Mouse (Mus musculus): ENCODE measurements at regions not wholly inside any gene's neighbourhood (a gene's known extent, or its start where the extent isn't known, plus 50 kb on each side); places are given as distances from the start of the nearest gene placed in this dataset.

DNA sequence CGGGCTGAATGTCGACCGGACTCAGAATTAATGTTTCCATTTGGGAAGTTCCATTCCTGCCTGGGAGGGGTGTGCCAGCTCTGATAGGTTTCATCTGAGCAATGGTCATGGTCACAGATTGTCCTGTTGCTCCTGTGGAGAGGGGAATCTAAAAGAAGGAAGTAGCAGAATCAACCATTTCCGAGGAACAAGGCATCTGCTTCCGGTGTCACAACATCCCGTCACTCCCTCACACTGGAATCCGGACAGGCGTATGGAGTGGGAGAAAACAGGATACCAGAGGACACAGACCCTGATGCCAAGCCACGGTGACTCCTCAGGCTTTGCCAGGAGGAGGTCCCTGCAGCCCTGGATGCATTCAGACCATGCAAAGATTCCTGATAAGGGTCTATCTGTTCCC is 168.0 kb downstream of the Maf start:
- Histone ChIP-seq H3K27me3 (replicated peaks) (no peaks in the 10 kb centered on the region), H3K36me3 (replicated peaks) (no peaks in the 10 kb centered on the region), H3K9me3 (no peaks in the 10 kb centered on the region), H3K27ac (no peak overlapping the region), H3K4me1 (peaks cover 8% of the 10 kb centered on the region; the same call in 1 of the 2 replicates), H3K4me2 (no peak overlapping the region), H3K4me3 (no peak overlapping the region), H3K9ac (no peak overlapping the region)
- ATAC-seq (replicated peaks) = no peak
- 77% methylated on average over 9 of the region's 9 CpGs for WGBS

DNA sequence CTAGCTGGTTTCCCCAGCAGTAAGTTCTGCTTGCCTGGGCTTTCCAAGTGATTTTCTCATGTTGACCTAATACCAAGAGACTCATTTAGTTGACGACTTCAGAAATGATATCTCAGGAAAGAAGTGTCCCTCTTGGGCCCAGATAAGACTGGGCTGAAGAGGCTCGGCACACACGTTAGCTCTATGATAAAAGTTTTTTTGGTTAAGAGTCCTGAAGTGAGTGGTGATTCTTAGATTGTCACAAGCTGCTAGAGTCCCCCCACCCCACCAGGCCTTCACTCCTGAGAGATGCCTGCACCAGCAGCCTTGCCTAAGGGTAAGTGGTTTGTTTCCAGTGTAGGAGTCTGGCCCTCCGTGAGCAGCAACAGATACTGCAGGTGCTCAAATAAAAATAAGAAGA is 169.4 kb downstream of the Maf start:
- no peaks in the 10 kb centered on the region for H3K27me3 ChIP-seq (replicated peaks)
- no peak overlapping the region for H3K4me3 ChIP-seq
- peaks cover 8% of the 10 kb centered on the region; the same call in 1 of the 2 replicates for H3K4me1 ChIP-seq
- H3K36me3 ChIP-seq (replicated peaks) = no peaks in the 10 kb centered on the region
- H3K4me2 ChIP-seq = no peak overlapping the region
- no peak overlapping the region for H3K27ac ChIP-seq
- H3K9me3 ChIP-seq = no peaks in the 10 kb centered on the region
- no peak for ATAC-seq (replicated peaks)
- H3K9ac ChIP-seq = no peak overlapping the region
- 81% methylated on average over 4 of the region's 4 CpGs for WGBS

DNA sequence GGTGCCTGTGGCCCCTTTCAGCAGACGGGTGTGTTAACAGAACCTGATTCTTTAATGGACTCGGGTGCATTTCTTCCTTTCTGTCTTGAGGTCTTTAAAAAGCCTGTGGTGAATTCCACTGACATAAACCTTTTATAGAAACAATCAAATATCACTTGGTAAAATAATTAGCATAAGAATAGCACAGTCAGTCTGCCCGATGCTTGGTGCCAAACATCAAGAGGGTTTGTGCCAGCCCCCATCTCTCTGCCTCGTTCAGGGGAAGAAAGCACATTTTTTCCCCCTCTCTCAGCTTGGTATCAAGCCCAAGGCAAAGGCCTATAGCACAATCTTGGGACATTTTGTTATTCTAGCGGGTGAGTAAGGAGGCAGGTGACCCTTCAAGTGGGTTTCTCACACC is 169.8 kb downstream of the Maf start:
- H3K4me1 ChIP-seq = peaks cover 8% of the 10 kb centered on the region; the same call in 1 of the 2 replicates
- no peak overlapping the region for H3K4me2 ChIP-seq
- H3K9ac ChIP-seq = no peak overlapping the region
- H3K9me3 ChIP-seq = no peaks in the 10 kb centered on the region
- 24% methylated on average over 5 of the region's 5 CpGs for WGBS
- no peak overlapping the region for H3K27ac ChIP-seq
- no peak for ATAC-seq (replicated peaks)
- H3K27me3 ChIP-seq (replicated peaks) = no peaks in the 10 kb centered on the region
- no peaks in the 10 kb centered on the region for H3K36me3 ChIP-seq (replicated peaks)
- H3K4me3 ChIP-seq = no peak overlapping the region

DNA sequence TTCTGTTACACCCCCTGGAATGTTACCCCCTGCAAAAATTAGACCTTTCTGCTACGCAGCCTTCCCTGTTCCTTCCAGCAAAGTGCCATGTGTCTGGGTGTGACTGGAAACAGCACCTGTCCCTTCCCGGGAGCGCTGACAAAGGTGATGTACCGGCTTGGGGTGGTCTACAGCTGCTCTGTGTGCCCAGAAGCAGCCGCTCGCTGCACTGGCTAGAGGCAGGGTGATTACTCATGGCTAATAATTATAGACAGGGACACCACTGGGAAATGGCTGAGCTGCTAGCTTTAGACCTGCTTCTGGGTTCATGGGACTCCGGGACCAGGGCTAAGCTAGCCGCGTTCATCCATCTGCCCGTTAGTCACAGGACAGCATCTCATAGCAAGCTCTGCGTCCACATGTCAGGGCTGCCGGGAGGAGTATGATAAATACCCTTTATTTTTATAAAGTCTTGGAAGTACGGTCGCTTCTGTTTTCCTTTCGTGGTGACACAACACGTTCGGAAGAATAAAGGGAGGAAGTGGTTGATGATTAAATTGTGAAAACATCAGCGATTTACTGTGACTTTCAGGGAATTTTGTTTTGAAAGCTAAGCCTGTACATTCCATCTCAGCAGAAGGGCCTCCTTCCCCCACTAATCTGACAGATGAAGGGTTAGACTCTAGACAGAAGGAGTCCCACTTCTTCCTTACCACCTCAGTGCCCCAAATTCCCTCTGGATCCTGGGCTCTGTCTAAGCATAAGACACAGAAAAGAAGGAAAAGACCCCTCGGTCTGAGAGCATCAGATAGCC is 170.8 kb downstream of the Maf start:
- Histone ChIP-seq H3K9me3 (no peaks in the 10 kb centered on the region), H3K4me2 (no peak overlapping the region), H3K9ac (no peak overlapping the region), H3K27ac (no peak overlapping the region), H3K36me3 (replicated peaks) (no peaks in the 10 kb centered on the region), H3K4me3 (no peak overlapping the region), H3K27me3 (replicated peaks) (no peaks in the 10 kb centered on the region), H3K4me1 (peaks cover 8% of the 10 kb centered on the region; the same call in 1 of the 2 replicates)
- 58% methylated on average over 19 of the region's 19 CpGs for WGBS
- no peak for ATAC-seq (replicated peaks)

DNA sequence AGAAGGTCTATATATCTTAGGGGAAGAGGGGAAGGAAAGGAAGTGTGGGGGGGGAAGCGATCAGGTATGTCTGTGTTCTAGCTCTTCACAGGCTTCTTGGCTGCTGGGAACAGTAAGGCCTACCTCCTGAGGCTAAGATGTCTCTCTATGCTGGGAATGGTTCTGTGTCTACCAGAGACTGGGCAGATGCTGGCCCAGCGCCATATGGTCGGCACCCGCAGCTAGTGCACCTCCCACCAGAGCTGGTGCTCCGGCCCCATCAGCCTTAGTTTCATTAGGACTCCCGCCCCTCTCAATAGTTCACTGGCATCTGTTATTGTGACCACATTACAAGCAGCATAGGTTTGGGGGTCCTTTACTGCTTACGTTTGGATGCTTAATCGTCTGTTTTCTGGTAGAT is 171.6 kb downstream of the Maf start:
- no peak overlapping the region for H3K27ac ChIP-seq
- H3K9ac ChIP-seq = no peak overlapping the region
- no peak overlapping the region for H3K4me2 ChIP-seq
- peaks cover 8% of the 10 kb centered on the region; the same call in 1 of the 2 replicates for H3K4me1 ChIP-seq
- no peaks in the 10 kb centered on the region for H3K9me3 ChIP-seq
- no peaks in the 10 kb centered on the region for H3K27me3 ChIP-seq (replicated peaks)
- H3K4me3 ChIP-seq = no peak overlapping the region
- H3K36me3 ChIP-seq (replicated peaks) = no peaks in the 10 kb centered on the region
- 81% methylated on average over 8 of the region's 8 CpGs for WGBS
- ATAC-seq (replicated peaks) = no peak

DNA sequence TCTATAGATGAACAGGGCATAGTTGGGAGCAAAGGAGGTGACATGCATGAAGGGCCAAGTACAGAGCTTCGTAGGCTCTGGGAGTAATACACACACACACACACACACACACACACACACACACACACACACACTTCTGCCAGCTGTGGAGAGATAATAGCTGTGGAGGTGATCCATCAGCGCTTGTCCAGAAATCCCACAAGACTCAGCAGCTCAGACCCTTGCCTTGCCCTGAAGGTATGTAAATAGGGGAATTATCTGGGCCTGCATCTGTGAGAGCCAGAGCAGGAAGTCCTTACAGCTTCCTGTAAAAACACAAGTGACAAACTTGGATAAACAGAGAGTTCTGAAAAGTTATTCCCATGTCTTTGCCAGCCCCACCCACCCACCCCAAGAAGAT is 173.6 kb downstream of the Maf start:
- Histone ChIP-seq H3K4me1 (peaks cover 8% of the 10 kb centered on the region; the same call in 1 of the 2 replicates), H3K4me2 (no peak overlapping the region), H3K36me3 (replicated peaks) (no peaks in the 10 kb centered on the region), H3K27ac (no peak overlapping the region), H3K9me3 (no peaks in the 10 kb centered on the region), H3K4me3 (no peak overlapping the region), H3K27me3 (replicated peaks) (no peaks in the 10 kb centered on the region), H3K9ac (no peak overlapping the region)
- WGBS = 57% methylated on average over 2 of the region's 2 CpGs
- ATAC-seq (replicated peaks) = no peak

DNA sequence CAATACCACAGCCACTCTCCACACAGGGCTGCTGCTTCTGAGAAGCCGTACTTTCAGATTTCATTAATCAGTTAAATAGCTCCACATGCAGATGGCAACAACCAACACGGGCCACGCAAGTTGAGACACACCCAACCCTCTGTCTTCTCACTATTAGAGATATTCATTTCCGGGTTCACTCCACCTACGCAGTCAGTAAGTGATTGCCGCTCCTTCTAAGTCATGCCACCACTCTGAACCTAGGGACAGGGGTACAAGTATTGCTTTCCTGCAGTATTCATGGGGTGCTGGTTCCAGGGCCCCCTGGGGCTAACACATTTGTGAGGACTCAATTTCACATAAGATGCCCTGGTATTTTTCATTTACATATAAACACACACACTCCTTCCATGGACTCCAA is 176.3 kb downstream of the Maf start:
- no peaks in the 10 kb centered on the region for H3K4me1 ChIP-seq
- ATAC-seq (replicated peaks) = no peak
- no peak overlapping the region for H3K4me2 ChIP-seq
- no peaks in the 10 kb centered on the region for H3K9me3 ChIP-seq
- no peak overlapping the region for H3K27ac ChIP-seq
- H3K27me3 ChIP-seq (replicated peaks) = no peaks in the 10 kb centered on the region
- WGBS = 92% methylated on average over 6 of the region's 6 CpGs
- no peak overlapping the region for H3K9ac ChIP-seq
- H3K36me3 ChIP-seq (replicated peaks) = no peaks in the 10 kb centered on the region
- no peak overlapping the region for H3K4me3 ChIP-seq

DNA sequence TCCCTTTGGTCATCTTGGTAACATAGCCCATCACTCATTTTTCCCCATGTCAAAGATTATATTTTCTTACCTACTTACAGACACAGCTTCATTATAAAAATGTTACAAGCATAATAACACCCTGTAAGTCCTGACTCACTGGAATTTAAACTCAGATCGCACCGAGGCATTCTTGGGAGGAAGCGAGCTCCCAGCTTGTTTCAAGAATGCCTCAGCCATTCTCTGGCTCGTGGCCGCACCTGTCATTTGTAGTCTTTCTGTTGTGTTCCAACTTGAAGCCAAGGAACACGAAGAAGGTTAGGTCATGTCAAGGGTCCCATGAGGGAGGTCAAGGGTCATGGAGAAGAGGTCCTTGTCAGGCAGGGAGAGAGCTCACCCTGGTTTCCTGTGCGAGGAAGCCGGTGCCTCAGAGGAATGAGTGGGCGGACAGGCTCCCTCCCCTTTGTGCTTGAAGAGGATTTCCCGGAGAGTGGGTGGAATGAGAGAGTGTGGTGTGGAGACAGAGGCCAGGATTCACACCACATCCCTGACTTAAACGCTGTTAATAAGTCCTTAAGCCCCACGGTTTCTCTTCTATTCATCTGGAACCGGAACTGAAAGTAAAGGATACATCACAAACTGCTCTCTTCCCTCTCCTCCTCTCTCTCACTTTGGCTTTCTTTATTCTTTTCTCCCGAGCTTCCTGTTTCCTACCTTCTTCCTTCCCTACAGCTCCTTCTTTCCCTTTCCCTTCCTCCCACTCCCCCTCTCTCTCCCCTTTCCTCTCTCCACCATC is 177.8 kb downstream of the Maf start:
- ATAC-seq (replicated peaks) = no peak
- no peak overlapping the region for H3K4me2 ChIP-seq
- no peaks in the 10 kb centered on the region for H3K36me3 ChIP-seq (replicated peaks)
- H3K27ac ChIP-seq = no peak overlapping the region
- H3K4me1 ChIP-seq = no peaks in the 10 kb centered on the region
- no peak overlapping the region for H3K4me3 ChIP-seq
- H3K9me3 ChIP-seq = no peaks in the 10 kb centered on the region
- H3K27me3 ChIP-seq (replicated peaks) = no peaks in the 10 kb centered on the region
- no peak overlapping the region for H3K9ac ChIP-seq
- WGBS = 49% methylated on average over 14 of the region's 14 CpGs

DNA sequence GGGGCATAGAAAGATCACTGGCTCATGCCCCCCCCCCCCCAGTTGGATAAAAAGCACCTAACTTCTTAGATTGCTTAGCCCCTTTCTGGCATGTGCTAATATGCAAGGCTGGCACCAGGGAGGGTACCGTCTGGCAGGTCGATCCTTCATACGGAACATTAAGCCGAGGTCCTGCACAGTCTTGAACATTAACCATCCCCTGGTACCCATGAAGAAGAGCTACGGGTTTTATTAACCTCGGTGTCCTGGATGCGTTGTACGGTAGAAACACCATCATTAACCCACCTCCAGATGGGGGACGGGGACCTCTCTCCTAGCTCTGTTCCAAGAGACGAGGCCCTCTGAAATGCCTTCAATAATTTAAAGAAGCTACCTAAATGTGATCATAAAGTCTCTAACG is 178.7 kb downstream of the Maf start:
- no peak overlapping the region for H3K4me2 ChIP-seq
- no peaks in the 10 kb centered on the region for H3K36me3 ChIP-seq (replicated peaks)
- H3K4me3 ChIP-seq = no peak overlapping the region
- no peak for ATAC-seq (replicated peaks)
- WGBS = 95% methylated on average over 11 of the region's 11 CpGs
- no peaks in the 10 kb centered on the region for H3K4me1 ChIP-seq
- no peaks in the 10 kb centered on the region for H3K9me3 ChIP-seq
- no peak overlapping the region for H3K27ac ChIP-seq
- no peak overlapping the region for H3K9ac ChIP-seq
- no peaks in the 10 kb centered on the region for H3K27me3 ChIP-seq (replicated peaks)

DNA sequence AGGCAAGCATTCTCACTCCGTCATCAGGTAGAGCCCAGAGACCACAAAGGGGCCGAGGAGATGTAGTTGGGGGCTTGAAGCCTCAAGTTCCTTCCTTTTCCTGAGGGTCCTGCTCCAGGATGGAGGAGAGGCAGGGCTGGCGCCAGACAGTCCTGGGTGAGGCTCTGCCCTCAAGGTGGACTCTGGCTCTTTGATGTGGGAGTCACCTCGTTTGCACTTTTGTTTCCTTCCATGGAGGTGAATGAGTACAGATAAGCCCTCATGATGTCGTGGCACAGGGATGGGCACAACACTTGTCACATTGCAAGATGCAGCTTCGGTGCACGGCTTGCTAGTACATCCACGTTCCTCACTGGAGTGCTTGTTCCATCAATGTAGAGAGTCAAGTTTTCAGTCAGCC is 182.4 kb downstream of the Maf start:
- WGBS = 82% methylated on average over 8 of the region's 8 CpGs
- ATAC-seq (replicated peaks) = no peak

DNA sequence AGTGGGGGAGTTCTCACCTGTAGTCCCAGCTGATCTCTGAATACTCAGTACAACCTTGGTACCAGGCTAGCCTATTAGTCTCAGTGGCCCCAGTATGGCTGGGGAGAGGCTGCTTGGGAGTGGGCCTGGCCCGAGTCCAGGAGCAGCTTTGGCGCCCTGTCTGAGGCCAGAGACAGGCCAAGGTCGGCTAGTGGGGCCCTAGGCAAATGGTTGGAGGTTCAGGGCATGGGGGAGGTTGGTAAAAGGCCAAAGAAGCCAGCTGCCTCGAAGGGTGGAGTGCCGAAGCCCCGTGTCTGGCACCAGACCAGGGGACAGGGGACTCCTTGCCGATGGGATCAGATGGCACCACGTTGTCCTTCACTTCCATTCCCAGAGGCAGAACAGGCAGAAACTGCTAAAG is 182.9 kb downstream of the Maf start:
- Histone ChIP-seq H3K4me3 (no peak overlapping the region), H3K27me3 (replicated peaks) (no peaks in the 10 kb centered on the region), H3K4me2 (no peak overlapping the region), H3K36me3 (replicated peaks) (no peaks in the 10 kb centered on the region), H3K9me3 (no peaks in the 10 kb centered on the region), H3K27ac (no peak overlapping the region), H3K4me1 (no peaks in the 10 kb centered on the region), H3K9ac (no peak overlapping the region)
- ATAC-seq (replicated peaks) = no peak
- WGBS = 71% methylated on average over 8 of the region's 8 CpGs

More for the DNA sequence above, 182.4 kb downstream of the Maf start:
- Histone ChIP-seq H3K27ac (no peak overlapping the region), H3K9me3 (no peaks in the 10 kb centered on the region), H3K4me2 (no peak overlapping the region), H3K9ac (no peak overlapping the region), H3K36me3 (replicated peaks) (no peaks in the 10 kb centered on the region), H3K4me1 (no peaks in the 10 kb centered on the region), H3K27me3 (replicated peaks) (no peaks in the 10 kb centered on the region), H3K4me3 (no peak overlapping the region)

DNA sequence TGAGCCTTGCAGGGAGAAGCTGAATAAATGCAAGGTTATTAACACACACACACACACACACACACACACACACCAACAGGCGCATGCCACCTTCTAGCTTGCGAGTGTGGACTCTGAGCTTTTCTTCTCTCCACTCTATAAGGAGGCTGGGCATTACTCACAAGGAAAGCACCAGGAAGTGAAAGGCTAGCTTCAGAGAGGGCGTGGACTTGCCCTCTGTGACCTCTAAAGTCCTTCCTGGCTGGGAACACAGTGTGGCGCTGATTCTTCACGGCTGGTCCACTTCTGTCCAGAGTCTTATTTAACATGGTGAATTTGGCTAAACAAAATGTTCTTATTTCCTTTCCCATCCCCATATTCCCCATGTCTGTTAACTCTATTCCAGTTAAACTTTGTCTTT is 185.1 kb downstream of the Maf start:
- no peak for ATAC-seq (replicated peaks)
- no peaks in the 10 kb centered on the region for H3K9me3 ChIP-seq
- no peaks in the 10 kb centered on the region for H3K27me3 ChIP-seq (replicated peaks)
- no peaks in the 10 kb centered on the region for H3K4me1 ChIP-seq
- H3K9ac ChIP-seq = no peak overlapping the region
- 59% methylated on average over 5 of the region's 5 CpGs for whole genome bisulfite sequencing
- H3K36me3 ChIP-seq (replicated peaks) = no peaks in the 10 kb centered on the region
- no peak overlapping the region for H3K4me2 ChIP-seq
- no peak overlapping the region for H3K4me3 ChIP-seq
- no peak overlapping the region for H3K27ac ChIP-seq

DNA sequence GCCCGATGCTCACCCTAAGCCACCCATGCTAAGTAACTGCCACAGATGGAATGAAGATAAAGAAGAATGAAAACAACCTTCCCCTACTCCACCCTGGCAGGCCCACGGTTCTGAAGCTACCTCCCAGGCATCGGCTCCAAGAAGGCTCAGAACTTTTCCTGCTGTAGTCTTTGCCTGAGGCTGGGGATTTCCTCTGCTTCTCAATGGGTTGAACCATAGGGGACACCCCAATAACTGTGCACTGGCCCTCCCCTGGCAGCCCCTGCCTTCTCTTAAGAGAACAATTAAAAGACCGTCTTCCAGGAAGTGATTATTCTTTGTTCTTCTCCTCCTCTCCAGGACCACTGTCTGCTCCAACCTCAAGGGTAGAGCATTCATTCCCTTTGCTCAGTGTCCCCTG is 191.9 kb downstream of the Maf start:
- ATAC-seq (replicated peaks) = no peak
- Histone ChIP-seq H3K9me3 (no peaks in the 10 kb centered on the region), H3K4me1 (no peaks in the 10 kb centered on the region), H3K4me2 (no peak overlapping the region), H3K27ac (no peak overlapping the region), H3K9ac (no peak overlapping the region), H3K36me3 (replicated peaks) (no peaks in the 10 kb centered on the region), H3K4me3 (no peak overlapping the region), H3K27me3 (replicated peaks) (no peaks in the 10 kb centered on the region)
- 71% methylated on average over 4 of the region's 4 CpGs for WGBS

Measured in midbrain, embryonic 15.5 days (tissue).